Mouse (Mus musculus): Measurements from ENCODE around the gene Klf7.

DNA sequence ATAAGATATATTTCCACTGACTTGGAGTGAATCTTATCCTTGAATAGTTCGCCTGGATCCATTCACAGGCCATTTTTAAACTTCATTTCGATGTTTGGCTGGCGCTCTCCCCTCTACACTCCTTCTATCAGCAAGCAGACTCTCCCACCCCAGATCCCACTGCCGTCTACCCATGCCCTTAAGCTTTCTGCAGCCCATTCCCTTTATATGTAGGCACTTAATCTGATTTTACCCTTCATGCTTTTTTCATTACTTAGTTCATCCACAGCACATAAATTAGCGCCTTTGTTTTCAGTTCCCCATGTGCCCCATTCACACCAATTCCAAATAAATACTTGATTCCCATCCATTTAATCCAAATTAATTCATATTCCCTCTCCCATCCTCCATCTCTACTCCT is 48.0 kb downstream of the Klf7 start:
- TF ChIP-seq POLR2A (IDR thresholded peaks at IDR 0.05; ENCODE audit: extremely low read depth, insufficient read depth, low read length) (no peak), CTCF (IDR thresholded peaks at IDR 0.05; ENCODE audit: extremely low read depth, insufficient read depth, low read length) (no peak)

Data from cortical plate, adult 2 months (tissue).